Mouse (Mus musculus) limb, embryonic 12.5 days (tissue): ENCODE results near the gene Armcx3. TPM values are rescaled to one million over a fixed set of nuclear protein-coding genes. Genes with fewer than 3 reads are reported as not detected.
A peak's percentile ranks its signal among the peaks of the same experiment; 100 is the strongest.
"Not testable (repeated sequence)": the region's sequence is repeated elsewhere in the genome, so short reads cannot be mapped to it uniquely, and the experiment has no call there.

Source experiments
- ATAC-seq: fragments of 200-750 bp; cut with Nextera tagmentation; 2 replicates; pipeline ENCODE4 v1.8.0; 2017; ENCODE audit warnings: low read depth, moderate TSS enrichment; ENCODE audit not compliant: insufficient number of reproducible peaks, insufficient read depth, low FRiP score, low TSS enrichment
- H3K27ac ChIP-seq: fragments of 300-500 bp; sonication (generic); 2 replicates; pipeline ENCODE4 v1.5.1; 2016; ENCODE audit warnings: mild to moderate bottlenecking, moderate library complexity
- H3K27me3 ChIP-seq: fragments of 300-500 bp; sonication (generic); 2 replicates; pipeline ENCODE4 v1.6.1; 2016; ENCODE audit warnings: mild to moderate bottlenecking, moderate library complexity
- H3K36me3 ChIP-seq: fragments of 300-500 bp; sonication (generic); 2 replicates; pipeline ENCODE4 v1.6.1; 2016; ENCODE audit warnings: mild to moderate bottlenecking, moderate library complexity
- H3K4me1 ChIP-seq: fragments of 300-500 bp; sonication (generic); replicated peaks from 2 replicates; pipeline ENCODE4 v1.6.1; 2016
- H3K4me2 ChIP-seq: fragments of 300-500 bp; sonication (generic); 2 replicates; pipeline ENCODE4 v1.6.1; 2016; ENCODE audit warnings: mild to moderate bottlenecking, moderate library complexity
- H3K4me3 ChIP-seq: fragments of 300-500 bp; sonication (generic); replicated peaks from 2 replicates; pipeline ENCODE4 v1.5.1; 2016; ENCODE audit warnings: mild to moderate bottlenecking
- H3K9ac ChIP-seq: fragments of 300-500 bp; sonication (generic); replicated peaks from 2 replicates; pipeline ENCODE4 v1.6.1; 2016; ENCODE audit warnings: mild to moderate bottlenecking, moderate library complexity
- H3K9me3 ChIP-seq: fragments of 300-500 bp; sonication (generic); 2 replicates; pipeline ENCODE4 v1.6.1; 2016; ENCODE audit warnings: mild to moderate bottlenecking, moderate library complexity
- WGBS: fragments of 180-500 bp; shearing (Covaris S2); methylation state at CpG from one replicate; pipeline ENCODE4 v1.1.7; 2016; 5-methylcytosine and 5-hydroxymethylcytosine counted together
- polyA plus RNA-seq: library from polyadenylated mRNA; unstranded; fragments of >200 nt; fragmentation: Nextera tagmentation; extraction: Ambion mirVana; gene quantifications from 2 replicates; pipeline ENCODE4 v1.2.1, GENCODE M21; 2016

Gene Armcx3
- polyA plus RNA-seq, 1 experiment from 2014 or later, result 60.1 TPM

DNA sequence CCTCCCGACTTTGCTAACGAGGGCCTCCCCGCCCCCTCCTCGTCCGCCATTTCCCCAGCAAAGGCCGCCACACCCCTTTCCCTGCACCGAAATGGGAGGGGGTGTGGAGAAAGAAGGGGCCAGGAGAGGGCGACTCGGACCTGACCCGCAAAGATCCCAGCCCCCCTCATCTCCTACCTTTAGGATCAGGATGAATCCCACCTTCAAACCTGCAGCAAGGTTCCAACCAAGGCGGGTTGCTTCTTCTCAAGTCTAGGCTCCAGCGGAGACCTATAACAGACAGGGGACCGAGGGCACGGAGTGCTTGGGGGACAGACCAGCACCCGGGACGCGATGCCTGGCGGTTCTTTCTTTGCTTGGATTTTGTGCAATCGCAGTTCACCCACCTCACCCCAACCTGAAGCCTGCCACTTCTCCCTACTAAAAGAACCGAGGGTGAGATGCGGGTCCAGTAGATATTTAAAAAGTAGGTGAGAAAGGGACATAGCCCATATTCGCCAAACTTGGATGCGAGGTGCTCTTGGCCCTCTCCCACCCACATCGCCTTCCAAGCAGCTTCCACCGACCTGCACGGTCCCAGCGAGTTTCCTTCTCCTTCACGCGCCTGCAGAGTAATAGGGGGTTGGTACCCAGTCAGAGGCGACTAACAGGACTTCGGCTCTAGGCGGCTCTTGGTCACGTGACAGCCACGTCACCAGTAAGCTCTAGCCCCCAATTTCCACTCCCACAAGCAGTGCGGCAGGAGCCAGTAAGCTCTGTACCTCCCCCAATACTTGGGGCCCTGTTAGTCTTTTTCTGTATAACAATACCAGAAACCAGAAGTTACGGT is 5.4 kb upstream of the Armcx3 start, which contains the start of gene Armcx6:
Gene Armcx6, minus strand, starts transcription at position 654 of the 829 bp plus-strand sequence.
- H3K4me2 ChIP-seq, result peak within 1 kb of the TSS; percentile 56
- ATAC-seq, result peak; percentile 92
- H3K9ac ChIP-seq, result peak within 1 kb of the TSS; percentile 60
- H3K27me3 ChIP-seq, result peaks cover 48% of the 10 kb centered on the region
- peak within 1 kb of the TSS; percentile 51 for H3K4me3 ChIP-seq
- peak within 1 kb of the TSS; percentile 91 for H3K27ac ChIP-seq
- 15% methylated on average over 36 of the region's 36 CpGs for WGBS
- no peaks in the 10 kb centered on the region for H3K9me3 ChIP-seq
- 0 out of 2 replicates have a peak, but pooled peaks cover 8% of the 10 kb centered on the region for H3K4me1 ChIP-seq
- no peaks in the 10 kb centered on the region for H3K36me3 ChIP-seq

DNA sequence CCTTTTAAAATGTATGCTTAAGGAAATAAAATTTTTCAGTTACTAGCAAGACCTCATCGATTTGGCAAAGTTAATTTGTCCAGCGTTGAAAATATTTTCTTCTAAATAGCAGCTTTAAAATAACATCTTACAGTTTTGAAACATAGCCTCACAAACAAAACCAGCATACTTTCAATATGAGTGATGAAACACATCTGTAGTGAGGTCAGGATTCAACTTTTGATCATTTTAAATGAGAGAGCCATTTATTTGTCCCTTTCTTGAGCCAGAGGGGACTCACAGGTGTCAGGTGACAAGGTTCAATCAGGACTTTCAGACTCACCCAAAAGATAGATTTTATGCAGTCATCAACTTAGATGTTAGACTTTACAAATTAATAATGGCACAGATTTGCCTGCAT is 4.5 kb upstream of the Armcx3 start:
- Histone ChIP-seq H3K27ac (no peak overlapping the region), H3K9ac (no peak overlapping the region), H3K4me3 (no peak overlapping the region), H3K9me3 (no peaks in the 10 kb centered on the region), H3K27me3 (peaks cover 39% of the 10 kb centered on the region), H3K4me1 (0 out of 2 replicates have a peak, but pooled peaks cover 8% of the 10 kb centered on the region), H3K36me3 (no peaks in the 10 kb centered on the region), H3K4me2 (no peak overlapping the region)
- WGBS, result 58% methylated on average over 2 of the region's 2 CpGs
- no peak for ATAC-seq

DNA sequence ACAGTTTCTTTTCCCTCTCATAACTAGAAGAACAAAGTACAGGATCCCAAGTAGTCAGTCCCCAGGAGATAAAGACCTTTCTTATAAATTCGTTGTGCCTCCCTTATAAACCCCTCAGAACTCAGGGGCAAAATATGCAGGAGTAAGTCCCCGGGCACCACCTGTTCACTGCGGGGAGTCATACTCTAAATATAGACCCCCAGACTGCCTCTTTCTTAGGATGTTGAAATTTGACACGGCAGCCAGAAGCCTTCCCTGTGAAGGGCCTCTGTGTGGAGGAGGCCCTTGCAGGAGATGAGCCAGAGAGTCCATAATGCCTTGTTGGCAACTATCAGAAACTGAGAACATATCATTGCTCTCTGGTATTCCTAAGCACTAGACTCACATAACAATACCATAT is 3.8 kb upstream of the Armcx3 start:
- whole genome bisulfite sequencing, result 26% methylated on average over 4 of the region's 4 CpGs
- Histone ChIP-seq H3K27ac (no peak overlapping the region), H3K4me3 (no peak overlapping the region), H3K9me3 (no peaks in the 10 kb centered on the region), H3K4me1 (peaks cover 9% of the 10 kb centered on the region; the same call in 1 of the 2 replicates), H3K36me3 (no peaks in the 10 kb centered on the region), H3K4me2 (no peak overlapping the region), H3K27me3 (peaks cover 40% of the 10 kb centered on the region), H3K9ac (no peak overlapping the region)
- no peak for ATAC-seq

DNA sequence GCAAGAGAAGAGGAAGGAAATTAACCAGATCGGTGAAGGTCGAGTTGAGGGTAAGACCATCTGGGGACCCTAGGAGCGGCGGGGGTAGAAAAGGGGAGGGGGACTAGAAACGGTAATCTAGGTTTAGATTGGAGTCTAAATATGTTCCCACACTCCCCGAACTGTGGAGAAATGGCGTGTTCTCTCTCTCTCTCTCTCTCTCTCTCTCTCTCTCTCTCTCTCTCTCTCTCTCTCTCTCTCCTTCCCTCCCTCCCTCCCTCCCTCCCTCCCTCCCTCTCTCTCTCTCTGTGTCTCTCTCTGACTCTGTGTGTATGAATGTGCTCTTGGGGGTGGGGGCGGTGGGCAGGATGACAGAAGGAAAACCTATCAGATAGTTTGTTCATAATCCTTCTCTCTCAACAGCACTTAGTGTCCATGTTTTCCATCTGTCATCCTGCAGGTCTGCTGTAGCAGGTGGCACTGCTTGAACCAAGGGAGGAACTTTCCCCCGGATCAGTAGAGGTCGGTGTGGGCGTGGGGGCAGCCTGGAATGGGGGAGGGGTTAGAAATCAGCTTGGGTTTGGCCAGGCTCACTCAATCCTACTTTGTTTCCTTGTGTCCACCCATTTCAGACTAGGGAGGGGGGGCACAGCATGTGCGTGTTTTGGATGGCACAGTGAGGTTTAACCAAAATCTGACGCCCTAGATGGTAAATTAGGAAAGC is 1.0 kb downstream of the Armcx3 start:
- H3K4me2 ChIP-seq, result peak overlapping the region; percentile 54
- peaks cover 10% of the 10 kb centered on the region for H3K4me1 ChIP-seq
- H3K9me3 ChIP-seq, result no peaks in the 10 kb centered on the region
- H3K27ac ChIP-seq, result no peak overlapping the region
- peak overlapping the region; percentile 54 for H3K4me3 ChIP-seq
- H3K36me3 ChIP-seq, result no peaks in the 10 kb centered on the region
- peak overlapping the region; percentile 69 for H3K9ac ChIP-seq
- H3K27me3 ChIP-seq, result peaks cover 20% of the 10 kb centered on the region
- whole genome bisulfite sequencing, result 24% methylated on average over 13 of the region's 13 CpGs
- ATAC-seq, result peak; percentile 42; the same call in 1 of the 2 replicates

DNA sequence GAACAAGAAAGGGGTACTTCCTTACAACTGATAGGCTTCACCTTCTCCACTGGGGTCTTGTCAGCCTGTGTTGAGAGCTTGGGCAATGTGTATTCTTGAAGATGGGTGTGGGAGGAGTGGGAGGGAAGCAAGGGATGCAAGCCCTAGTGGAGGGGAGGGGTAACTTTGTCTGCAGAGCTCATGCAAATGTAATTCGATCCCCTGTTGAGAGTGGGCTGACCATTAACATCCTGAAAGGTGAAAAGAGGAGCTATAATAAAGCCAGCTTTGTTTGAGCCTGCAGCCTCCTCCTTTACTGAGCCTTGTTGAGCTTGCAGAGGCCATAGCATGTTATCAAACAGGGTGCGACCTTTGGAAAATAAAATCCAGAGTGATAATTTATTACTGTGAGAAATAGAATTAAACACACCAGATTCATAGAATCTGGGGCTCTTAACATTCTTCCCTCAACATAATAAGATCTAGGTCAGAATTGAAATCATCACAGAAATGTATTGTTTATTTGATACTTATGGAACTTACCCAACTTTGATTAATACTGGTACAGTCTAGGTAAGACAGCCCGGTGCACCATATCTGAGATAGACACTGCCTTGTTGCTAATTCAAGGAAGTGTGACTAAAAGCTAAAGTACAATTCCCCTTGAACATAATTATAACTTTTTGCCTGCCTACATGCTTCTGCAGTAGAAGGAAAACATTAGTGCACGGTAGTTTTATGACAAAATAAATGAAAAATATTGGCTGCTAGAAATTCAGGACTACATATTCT is 7.2 kb downstream of the Armcx3 start:
- H3K4me3 ChIP-seq, ATAC-seq: not testable (repeated sequence)
- WGBS, result 46% methylated on average over 3 of the region's 4 CpGs

DNA sequence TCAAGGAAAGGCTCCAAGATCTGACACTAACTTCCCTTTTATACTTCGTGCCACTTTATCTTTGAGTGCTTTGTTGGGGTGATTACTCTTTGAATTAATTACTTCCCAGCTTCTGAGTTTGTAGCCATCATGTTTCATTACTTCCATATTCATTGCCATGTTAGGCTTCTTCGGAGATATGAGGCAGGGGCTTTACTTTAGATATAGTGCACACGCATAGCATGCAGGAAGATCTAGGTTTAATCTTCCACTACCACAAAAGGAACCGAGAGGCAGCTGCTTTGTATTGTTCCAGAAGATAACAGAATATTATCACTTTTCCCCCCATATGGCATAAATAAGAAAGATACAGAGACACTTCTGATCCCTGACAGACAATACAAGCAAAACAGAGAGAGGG is 31.3 kb downstream of the Armcx3 start:
- H3K36me3 ChIP-seq, result no peaks in the 10 kb centered on the region
- WGBS, result 76% methylated on average over 4 of the region's 4 CpGs
- no peaks in the 10 kb centered on the region for H3K4me1 ChIP-seq
- H3K27ac ChIP-seq, result no peak overlapping the region
- no peak for ATAC-seq
- H3K27me3 ChIP-seq, result peaks cover 14% of the 10 kb centered on the region
- H3K4me2 ChIP-seq, result no peak overlapping the region
- H3K9ac ChIP-seq, result no peak overlapping the region
- no peaks in the 10 kb centered on the region for H3K9me3 ChIP-seq
- no peak overlapping the region for H3K4me3 ChIP-seq

More for the DNA sequence above, 7.2 kb downstream of the Armcx3 start:
- H3K9ac ChIP-seq, H3K4me2 ChIP-seq, H3K36me3 ChIP-seq, H3K4me1 ChIP-seq, H3K27ac ChIP-seq, H3K27me3 ChIP-seq, H3K9me3 ChIP-seq: not testable (repeated sequence)

DNA sequence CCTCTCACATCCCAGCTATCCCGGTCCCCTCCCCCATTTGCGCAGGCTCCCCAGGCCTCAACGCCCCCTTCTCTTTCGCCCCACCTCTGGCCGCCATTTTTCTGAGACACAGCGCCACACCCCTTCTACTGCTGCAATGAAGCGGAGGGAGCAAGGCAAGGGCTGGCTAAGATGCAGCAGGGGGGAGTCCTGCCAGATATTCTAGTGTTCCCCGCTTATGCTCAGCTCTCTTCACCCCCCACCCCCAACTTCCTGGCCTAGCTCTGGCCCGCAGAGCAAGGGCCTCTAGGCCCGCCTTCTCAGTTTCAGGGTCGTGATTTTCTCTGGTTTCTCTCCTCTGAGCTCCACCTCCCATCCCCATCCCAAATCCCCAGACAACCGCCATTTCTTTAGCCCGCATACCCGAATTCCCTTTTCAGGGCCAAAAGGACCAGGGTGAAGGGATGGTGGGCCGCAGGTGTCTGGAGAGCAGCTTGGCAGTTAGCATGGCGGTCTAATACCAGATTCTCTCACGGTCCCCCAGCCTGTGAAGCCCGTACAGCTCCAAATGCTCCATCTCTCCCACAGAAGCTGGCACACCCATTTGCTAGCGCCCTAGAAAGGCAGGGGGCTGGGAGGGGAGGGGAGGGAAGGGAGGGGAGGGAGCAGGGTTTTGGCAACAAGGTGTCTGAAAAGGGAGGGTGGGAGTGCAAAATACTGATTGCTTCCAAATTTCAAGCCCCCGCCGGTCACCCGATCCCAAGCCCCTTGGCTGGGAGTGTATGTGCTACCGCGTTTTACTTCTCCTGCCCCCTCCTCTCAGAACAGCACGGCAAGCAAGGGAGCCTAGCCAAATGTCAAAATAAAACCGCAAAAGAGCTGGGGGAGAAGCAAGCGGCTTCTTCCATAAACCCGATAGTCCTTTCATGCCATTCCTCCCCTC is 51.7 kb downstream of the Armcx3 start:
- H3K27ac ChIP-seq, result peak overlapping the region; percentile 86
- H3K27me3 ChIP-seq, result peaks cover 58% of the 10 kb centered on the region
- H3K4me1 ChIP-seq, result no peaks in the 10 kb centered on the region
- H3K36me3 ChIP-seq, result peaks cover 17% of the 10 kb centered on the region
- H3K9ac ChIP-seq, result peak overlapping the region; percentile 63
- H3K4me2 ChIP-seq, result peak overlapping the region; percentile 59
- 18% methylated on average over 28 of the region's 28 CpGs for WGBS
- H3K9me3 ChIP-seq, result no peaks in the 10 kb centered on the region
- H3K4me3 ChIP-seq, result peak overlapping the region; percentile 57
- ATAC-seq, result peak; percentile 63

DNA sequence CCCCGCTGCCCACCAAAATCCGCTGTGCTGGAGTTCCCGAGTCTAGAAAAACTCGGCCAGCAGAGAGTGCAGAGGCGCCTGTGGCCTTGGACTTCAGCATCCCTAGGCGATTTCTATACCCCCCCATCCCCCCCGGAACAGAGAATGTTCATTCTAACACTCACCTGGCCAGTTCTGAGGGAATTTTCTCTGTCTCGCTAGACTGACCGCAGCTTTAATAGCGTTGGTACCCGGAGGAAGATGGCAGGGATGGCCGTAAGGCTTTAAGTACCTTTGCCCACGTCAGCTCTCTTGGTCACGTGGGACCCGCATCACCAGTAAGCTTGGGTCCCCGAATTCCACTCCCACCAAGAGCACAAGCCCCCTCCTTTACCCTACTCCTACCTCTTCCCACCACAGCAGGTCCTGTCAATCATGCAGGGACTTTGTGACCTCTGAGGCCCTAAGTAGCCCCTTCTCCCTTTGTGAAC is 52.4 kb downstream of the Armcx3 start, which contains the start of gene Armcx2:
Gene Armcx2, minus strand, starts transcription at position 467 of the 470 bp plus-strand sequence.
- WGBS, result 16% methylated on average over 16 of the region's 16 CpGs
- Histone ChIP-seq H3K4me2 (peak within 1 kb of the TSS; percentile 59), H3K36me3 (peaks cover 17% of the 10 kb centered on the region), H3K4me3 (peak within 1 kb of the TSS; percentile 57), H3K27ac (peak within 1 kb of the TSS; percentile 86), H3K9ac (peak within 1 kb of the TSS; percentile 63), H3K4me1 (no peaks in the 10 kb centered on the region), H3K27me3 (peaks cover 58% of the 10 kb centered on the region), H3K9me3 (no peaks in the 10 kb centered on the region)
- peak; percentile 90 for ATAC-seq
